Mouse (Mus musculus): ENCODE results near the gene Id1. TPM values are rescaled to one million over a fixed set of nuclear protein-coding genes. Genes with fewer than 3 reads are reported as not detected.
A peak's percentile ranks its signal among the peaks of the same experiment; 100 is the strongest.

Id1 gene
- total RNA-seq, 4 experiments from 2014 or later = 19.1 to 30.8 (median 22.9) TPM

- no peak for DNase-seq (ENCODE audit: low spot score in 2 of 2)
Measured at GRCm38 (mm10) chr2:152742435-152742834, 6.4 kb downstream of the Id1 start.

DNA sequence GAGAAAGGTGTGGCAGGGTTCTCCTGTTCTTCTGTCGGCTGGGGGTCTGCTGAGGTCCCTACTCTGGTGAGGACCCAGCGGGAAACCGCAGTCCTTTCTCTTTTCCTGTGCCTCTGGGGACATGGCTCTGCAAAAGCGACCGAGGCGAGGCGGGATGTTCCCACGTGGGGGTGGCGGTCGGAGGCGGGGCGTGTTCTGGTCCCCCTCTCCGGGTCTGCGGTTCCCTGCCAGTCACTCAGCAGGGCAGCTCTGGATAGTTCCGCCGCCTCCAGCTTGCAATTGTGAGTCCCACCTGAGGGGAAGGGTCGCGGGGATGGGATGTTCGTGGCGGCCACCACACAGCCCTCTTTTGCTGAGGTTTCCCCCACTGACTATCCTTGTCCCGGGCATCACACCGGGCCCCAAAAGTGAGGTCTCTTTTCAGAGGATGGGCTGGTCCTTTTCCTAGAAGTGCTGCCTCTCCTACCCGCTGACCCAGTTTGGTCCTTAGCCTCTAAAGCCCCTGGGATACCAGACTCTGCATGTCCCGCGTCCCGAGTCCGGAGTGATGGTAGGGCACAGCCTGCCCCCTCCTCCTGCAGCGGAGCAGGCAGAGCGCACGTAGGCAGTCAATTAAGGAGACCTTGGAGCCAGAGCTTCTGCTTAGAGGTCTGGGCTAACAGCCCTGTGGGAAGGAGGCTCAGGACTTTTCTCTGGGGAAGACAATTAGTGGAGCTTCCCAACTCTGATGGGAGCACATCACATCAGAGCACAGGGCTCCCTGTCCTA, 18.1 kb downstream of the Id1 start, which contains the start of gene Cox4i2:
Gene Cox4i2 (plus strand): TSS at position 230 of the 768 bp plus-strand sequence.
- no peak for DNase-seq (ENCODE audit: low spot score in 2 of 2)

DNA sequence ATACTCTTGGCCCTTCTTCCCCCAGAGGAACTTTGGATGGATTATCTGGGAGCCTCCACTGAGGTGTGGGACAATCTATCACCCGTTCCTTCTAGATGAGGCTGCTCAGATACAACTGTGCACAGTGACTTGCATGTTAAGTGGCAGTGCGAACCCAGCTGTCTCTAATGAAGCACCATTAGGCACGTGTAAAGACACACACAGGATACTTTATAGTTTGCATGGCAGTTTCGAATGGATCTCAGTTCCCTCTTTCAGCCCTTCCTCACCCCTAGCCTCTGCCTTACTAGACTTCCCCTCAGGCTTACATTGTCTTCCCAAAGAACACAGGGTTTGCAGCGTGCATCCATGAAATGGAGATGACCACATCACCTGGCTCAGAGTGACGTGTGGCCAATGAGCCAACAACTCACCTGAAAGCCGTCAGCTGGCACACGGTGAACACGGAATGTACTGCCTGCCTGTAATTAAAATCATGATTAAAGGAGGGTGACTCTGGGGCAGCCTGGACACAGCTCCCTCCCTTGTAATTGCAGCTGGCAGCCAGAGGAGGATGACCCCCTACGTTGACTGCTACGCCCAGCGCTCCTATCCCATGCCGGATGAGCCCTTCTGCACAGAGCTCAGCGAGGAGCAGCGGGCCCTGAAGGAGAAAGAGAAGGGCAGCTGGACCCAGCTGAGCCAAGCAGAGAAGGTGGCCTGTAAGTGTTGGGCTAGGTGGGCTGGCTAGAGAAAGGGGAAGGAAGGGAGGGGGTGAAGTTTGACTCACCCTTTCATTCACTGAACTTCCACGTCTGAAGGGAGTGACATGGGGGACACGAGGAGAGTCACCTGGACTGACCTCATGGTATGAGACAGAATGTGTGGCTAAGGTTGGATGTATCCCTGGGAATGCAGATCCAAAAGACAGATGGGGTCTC, 20.7 kb downstream of the Id1 start:
- no peak for DNase-seq (ENCODE audit: low spot score in 2 of 2)

DNA sequence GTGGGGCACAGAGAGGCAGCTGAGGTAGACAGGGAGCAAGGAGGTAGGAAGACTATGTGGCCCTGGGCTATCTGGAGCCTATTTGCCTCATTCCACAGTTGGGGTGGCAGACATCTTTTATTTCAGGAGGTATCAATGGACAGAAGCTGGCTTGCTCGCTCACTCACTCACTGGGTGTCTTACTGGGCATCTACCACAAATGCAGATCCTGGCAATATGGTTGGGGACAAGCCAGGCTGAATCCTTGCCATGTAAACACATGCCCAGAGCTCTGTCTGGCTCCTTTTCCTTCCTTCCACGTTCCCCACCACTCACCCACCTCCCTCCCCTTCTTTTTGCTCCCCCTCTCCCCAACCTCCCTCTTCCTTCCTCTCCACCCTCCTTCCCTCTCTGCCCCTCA, 21.4 kb downstream of the Id1 start:
- no peak for DNase-seq (ENCODE audit: low spot score in 2 of 2)

GRCm38 (mm10) chr2:152758351-152758750, 22.3 kb downstream of the Id1 start:
- DNase-seq (ENCODE audit: low spot score in 2 of 2) = no peak

- no peak for DNase-seq (ENCODE audit: low spot score in 2 of 2)
Measured at GRCm38 (mm10) chr2:152763310-152763709, 27.3 kb downstream of the Id1 start.

GRCm38 (mm10) chr2:152764172-152765044, 28.4 kb downstream of the Id1 start:
- no peak for DNase-seq (ENCODE audit: low spot score in 2 of 2)

GRCm38 (mm10) chr2:152765045-152765674, 29.1 kb downstream of the Id1 start:
- DNase-seq (ENCODE audit: low spot score in 2 of 2) = no peak

GRCm38 (mm10) chr2:152766387-152767123, 30.5 kb downstream of the Id1 start:
- DNase-seq (ENCODE audit: low spot score in 2 of 2) = peak; percentile 50 to 91

GRCm38 (mm10) chr2:152767618-152768271, 31.7 kb downstream of the Id1 start:
- no peak for DNase-seq (ENCODE audit: low spot score in 2 of 2)

- no peak for DNase-seq (ENCODE audit: low spot score in 2 of 2)
Measured at GRCm38 (mm10) chr2:152769677-152770076, 33.6 kb downstream of the Id1 start.

DNA sequence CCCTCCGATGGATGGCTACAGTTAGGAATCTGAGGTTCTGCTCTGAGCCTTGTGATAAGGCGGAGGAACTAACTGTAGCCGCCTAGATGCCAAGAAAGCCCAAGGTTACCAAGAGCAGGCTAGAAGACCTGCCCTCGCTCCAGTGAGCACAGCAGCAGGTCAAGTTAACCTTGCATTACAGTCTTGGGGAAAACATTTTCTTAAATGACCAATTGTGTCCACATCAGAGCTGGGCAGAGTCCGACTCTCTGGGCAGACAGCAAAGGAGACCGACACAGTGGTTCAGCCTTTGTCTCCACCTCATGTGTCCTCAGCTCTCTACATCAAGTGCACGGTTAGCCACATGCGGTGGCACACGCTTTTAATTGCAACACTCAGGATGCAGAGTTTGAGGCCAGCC, 35.5 kb downstream of the Id1 start:
- DNase-seq (ENCODE audit: low spot score in 2 of 2) = no peak

DNA sequence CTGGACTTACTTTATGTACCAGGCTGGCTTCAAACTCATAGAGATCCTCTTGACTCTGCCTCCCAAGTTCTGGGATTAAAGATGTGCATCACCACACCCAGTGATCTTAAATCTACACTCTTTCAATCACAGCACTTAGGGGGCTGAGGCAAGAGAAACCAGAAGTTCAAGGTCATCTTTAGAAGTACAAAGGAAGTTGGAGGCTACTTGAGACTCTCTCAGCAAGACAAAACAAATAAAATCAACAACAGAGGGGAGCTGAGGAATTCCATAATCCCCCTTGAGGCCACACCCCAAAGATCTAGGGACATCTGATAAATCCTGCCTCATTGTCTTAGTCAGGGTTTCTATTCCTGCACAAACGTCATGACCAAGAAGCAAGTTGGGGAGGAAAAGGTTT, 36.2 kb downstream of the Id1 start:
- DNase-seq (ENCODE audit: low spot score in 2 of 2) = no peak

DNA sequence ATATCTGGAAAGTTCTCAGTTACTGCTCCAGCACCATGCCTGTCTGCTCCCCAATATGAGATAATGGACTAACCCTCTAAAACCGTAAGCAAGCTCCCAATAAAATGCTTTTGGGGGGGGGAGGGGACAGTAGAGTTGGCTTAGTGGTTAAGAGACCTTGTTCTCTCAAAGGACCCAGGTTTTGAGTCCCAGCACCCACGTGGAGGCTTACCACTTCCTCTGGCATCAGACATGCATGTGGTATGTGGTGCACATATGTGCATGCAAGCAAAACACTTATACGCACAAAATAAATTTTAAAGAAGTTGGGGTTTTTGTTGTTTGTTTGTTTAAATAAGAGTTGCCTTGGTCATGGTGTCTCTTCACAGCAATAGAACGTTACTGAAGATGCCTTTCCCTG, 39.3 kb downstream of the Id1 start:
- DNase-seq (ENCODE audit: low spot score in 2 of 2) = no peak

- DNase-seq (ENCODE audit: low spot score in 2 of 2) = no peak
Measured at GRCm38 (mm10) chr2:152776019-152776418, 40.0 kb downstream of the Id1 start.

DNA sequence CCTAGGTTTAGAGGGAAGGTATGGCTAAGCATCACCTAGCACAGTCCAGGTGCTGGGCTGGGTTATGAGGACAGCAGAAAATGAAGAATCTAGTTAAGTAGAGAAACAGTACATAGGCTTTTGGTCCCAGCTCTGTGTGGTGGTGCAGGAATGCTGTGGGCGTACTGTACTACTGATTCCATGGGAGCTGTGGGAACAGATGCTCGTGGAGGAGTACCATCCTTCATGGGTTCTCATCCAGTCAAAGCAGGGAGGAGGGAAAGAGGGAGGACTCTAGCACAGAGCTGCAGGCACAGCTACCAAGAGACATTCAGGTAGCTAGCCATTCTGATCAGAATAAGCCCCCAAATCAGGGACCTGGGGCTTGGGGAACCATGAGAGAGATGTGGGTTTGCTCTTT, 40.4 kb downstream of the Id1 start:
- DNase-seq (ENCODE audit: low spot score in 2 of 2) = peak in 1 of 2 experiments; percentile 88

GRCm38 (mm10) chr2:152777081-152777480, 41.0 kb downstream of the Id1 start:
- DNase-seq (ENCODE audit: low spot score in 2 of 2) = no peak

GRCm38 (mm10) chr2:152780466-152780865, 44.4 kb downstream of the Id1 start:
- DNase-seq (ENCODE audit: low spot score in 2 of 2) = no peak

DNA sequence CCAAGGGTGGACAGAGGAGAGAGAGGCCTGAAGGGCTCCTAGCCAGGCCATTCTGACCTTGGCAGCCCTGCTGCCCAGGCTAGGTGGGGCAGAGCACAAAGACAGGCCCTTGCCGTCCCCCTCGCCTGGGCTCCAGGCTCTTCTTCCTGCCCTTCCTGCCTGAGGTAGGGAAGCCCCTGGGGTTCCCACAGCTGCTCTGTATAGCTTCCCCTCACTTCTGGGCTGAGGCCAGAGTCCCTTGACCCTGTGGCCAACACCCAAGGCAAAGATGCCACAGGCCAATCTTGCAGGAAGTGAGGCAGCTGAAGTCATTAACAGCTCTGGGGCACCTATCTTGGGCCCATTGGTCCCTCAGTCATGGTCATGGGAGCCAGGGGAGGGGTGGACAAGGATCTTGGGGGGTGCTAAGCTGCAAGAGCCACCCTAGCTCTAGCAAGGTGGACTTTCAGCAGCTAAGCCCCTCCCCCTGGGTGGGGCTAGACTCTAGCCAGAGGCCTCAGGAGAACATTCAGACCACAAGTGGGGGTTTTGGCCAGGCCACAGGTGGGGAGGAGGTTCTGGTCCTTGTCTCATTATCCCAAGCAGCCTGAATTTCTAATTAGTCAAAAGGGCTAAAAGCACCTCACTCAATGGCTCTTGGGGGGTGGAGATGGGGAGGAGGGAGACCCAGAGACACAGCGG, 45.1 kb downstream of the Id1 start:
- no peak for DNase-seq (ENCODE audit: low spot score in 2 of 2)
